Mouse (Mus musculus): Measurements from ENCODE around the gene Lsm10.

The Lsm10 gene

DNA sequence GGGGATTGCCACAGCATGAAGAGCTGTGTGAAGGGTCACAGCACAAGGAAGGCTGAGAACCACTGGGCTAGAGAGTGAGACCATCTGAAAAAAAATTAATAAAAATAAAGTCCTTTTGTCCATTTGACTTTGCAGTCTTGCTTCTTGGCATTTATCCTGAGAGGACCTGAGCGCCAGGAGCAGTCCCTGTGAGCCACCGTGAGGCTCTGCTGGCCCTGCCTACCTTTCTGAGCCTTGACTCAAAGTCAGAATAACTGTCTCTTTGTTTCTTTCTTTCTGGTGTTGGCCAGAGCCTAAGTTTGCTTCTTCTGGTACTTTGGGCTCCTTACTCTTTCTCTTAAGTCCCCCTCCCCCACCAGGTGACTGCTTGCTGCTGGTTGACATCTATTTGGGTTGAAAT is 24.1 kb downstream of the Lsm10 start:
- no peak for DNase-seq

- no peak for DNase-seq
Observed at GRCm38 (mm10) chr4:126123309-126124040, 27.1 kb downstream of the Lsm10 start.

- peak; percentile 43 to 63 for DNase-seq
Observed at GRCm38 (mm10) chr4:126130502-126130901, 34.1 kb downstream of the Lsm10 start.

- DNase-seq = peak; percentile 56 to 64
Observed at GRCm38 (mm10) chr4:126131290-126132121, 35.1 kb downstream of the Lsm10 start.

GRCm38 (mm10) chr4:126132636-126133264 is 36.3 kb downstream of the Lsm10 start:
- no peak for DNase-seq

- no peak for DNase-seq
Observed at GRCm38 (mm10) chr4:126134236-126134635, 37.8 kb downstream of the Lsm10 start.

- no peak for DNase-seq
Observed at GRCm38 (mm10) chr4:126134639-126135038, 38.2 kb downstream of the Lsm10 start.

- DNase-seq = no peak
Observed at GRCm38 (mm10) chr4:126137773-126138172, 41.4 kb downstream of the Lsm10 start.

DNA sequence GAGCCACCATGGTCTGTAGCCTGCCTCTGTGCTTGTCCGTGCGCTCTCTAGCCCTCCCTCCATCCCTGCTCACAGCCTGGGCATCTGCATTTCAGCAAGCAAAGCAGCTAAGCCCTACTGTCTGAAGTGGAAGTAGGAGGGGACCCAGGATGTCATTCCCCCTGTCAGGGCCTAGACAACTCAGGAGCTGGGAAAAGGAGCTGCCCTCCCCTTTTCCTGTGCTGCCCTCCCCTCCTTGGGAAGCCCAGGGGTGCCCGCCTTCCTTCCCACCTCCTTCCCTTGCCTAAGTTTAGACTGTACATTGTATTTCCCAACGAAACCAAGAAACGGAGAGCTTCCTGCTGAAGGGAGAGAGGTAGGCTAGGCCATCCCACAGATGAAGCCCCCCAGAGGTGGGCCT is 44.6 kb downstream of the Lsm10 start:
- DNase-seq = peak; percentile 55

- DNase-seq = peak; percentile 61 to 72
Observed at GRCm38 (mm10) chr4:126145396-126145795, 49.0 kb downstream of the Lsm10 start.

- DNase-seq = no peak
Observed at GRCm38 (mm10) chr4:126146974-126147532, 50.6 kb downstream of the Lsm10 start.

DNA sequence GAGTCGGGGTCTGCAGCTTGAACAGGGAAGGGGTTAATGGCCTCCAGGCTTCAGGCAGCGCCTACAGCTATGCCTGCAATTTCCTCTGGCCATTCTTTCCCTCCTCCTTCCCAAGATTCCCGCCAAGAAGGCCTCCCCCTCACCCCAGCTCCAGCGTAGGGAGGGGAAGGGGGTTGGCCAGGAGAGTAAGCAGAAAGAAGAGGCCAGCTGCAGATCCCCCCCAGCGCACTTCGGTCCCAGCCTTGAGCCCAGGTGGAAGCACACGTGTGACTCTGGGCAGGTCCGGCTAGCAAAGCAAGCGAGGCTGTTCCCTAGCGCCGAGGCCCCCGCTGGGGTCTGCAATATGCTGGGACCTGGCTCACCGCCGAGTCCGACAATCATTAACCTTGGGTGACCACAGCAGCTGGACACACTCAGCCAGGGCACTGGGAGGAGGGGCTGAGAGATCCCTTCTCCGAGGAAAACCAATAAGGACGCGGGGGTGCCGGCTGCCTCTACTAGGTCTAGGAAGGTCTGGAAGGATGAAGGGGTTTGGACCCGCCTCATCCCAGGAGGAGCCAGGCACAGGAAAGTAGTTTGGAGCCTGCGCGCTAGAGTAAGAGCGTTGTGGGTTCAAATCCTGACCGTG is 51.2 kb downstream of the Lsm10 start, which contains the start of gene Eva1b:
Eva1b (plus strand) TSS at position 212 of the 628 bp plus-strand sequence.
- DNase-seq = peak; percentile 93 to 94

All from kidney, postnatal 36 days (tissue).